Mouse (Mus musculus): ENCODE data around the gene Zdhhc1. TPM values are rescaled to one million over a fixed set of nuclear protein-coding genes. Genes with fewer than 3 reads are reported as not detected.

Zdhhc1 gene
- total RNA-seq, 2 experiments from 2014 or later, result 41.8 to 42.5 TPM

GRCm38 (mm10) chr8:105481013-105481412, 15.7 kb downstream of the Zdhhc1 start:
- no peak for DNase-seq (ENCODE audit: low spot score in 2 of 2)

GRCm38 (mm10) chr8:105477792-105478191, 18.9 kb downstream of the Zdhhc1 start:
- DNase-seq (ENCODE audit: low spot score in 2 of 2), result no peak

- DNase-seq (ENCODE audit: low spot score in 2 of 2), result peak in 1 of 2 experiments; percentile 55
Observed at GRCm38 (mm10) chr8:105476628-105477413, 19.9 kb downstream of the Zdhhc1 start.

GRCm38 (mm10) chr8:105476161-105476560, 20.5 kb downstream of the Zdhhc1 start:
- DNase-seq (ENCODE audit: low spot score in 2 of 2), result no peak

GRCm38 (mm10) chr8:105475742-105476141, 21.0 kb downstream of the Zdhhc1 start:
- DNase-seq (ENCODE audit: low spot score in 2 of 2), result no peak

- no peak for DNase-seq (ENCODE audit: low spot score in 2 of 2)
Observed at GRCm38 (mm10) chr8:105475254-105475653, 21.4 kb downstream of the Zdhhc1 start.

GRCm38 (mm10) chr8:105474680-105475079, 22.0 kb downstream of the Zdhhc1 start:
- DNase-seq (ENCODE audit: low spot score in 2 of 2), result no peak

- DNase-seq (ENCODE audit: low spot score in 2 of 2), result no peak
Observed at GRCm38 (mm10) chr8:105473816-105474606, 22.7 kb downstream of the Zdhhc1 start.

GRCm38 (mm10) chr8:105472983-105473382, 23.7 kb downstream of the Zdhhc1 start:
- no peak for DNase-seq (ENCODE audit: low spot score in 2 of 2)

GRCm38 (mm10) chr8:105472414-105472932, 24.2 kb downstream of the Zdhhc1 start:
- DNase-seq (ENCODE audit: low spot score in 2 of 2), result no peak

GRCm38 (mm10) chr8:105471314-105472015, 25.2 kb downstream of the Zdhhc1 start, which contains the start of gene Tppp3:
Tppp3 (minus strand) TSS chr8:105471526.
- peak; percentile 74 to 78 for DNase-seq (ENCODE audit: low spot score in 2 of 2)

GRCm38 (mm10) chr8:105470681-105471313, 25.9 kb downstream of the Zdhhc1 start:
- DNase-seq (ENCODE audit: low spot score in 2 of 2), result no peak

- DNase-seq (ENCODE audit: low spot score in 2 of 2), result no peak
Observed at GRCm38 (mm10) chr8:105470262-105470661, 26.4 kb downstream of the Zdhhc1 start.

- DNase-seq (ENCODE audit: low spot score in 2 of 2), result no peak
Observed at GRCm38 (mm10) chr8:105469816-105470215, 26.9 kb downstream of the Zdhhc1 start.

- DNase-seq (ENCODE audit: low spot score in 2 of 2), result peak; percentile 34 to 50
Observed at GRCm38 (mm10) chr8:105469041-105469695, 27.5 kb downstream of the Zdhhc1 start.

- no peak for DNase-seq (ENCODE audit: low spot score in 2 of 2)
Observed at GRCm38 (mm10) chr8:105468002-105468720, 28.5 kb downstream of the Zdhhc1 start.

GRCm38 (mm10) chr8:105467396-105467985, 29.2 kb downstream of the Zdhhc1 start:
- no peak for DNase-seq (ENCODE audit: low spot score in 2 of 2)

- DNase-seq (ENCODE audit: low spot score in 2 of 2), result peak; percentile 30 to 39
Observed at GRCm38 (mm10) chr8:105466700-105467291, 29.9 kb downstream of the Zdhhc1 start.

GRCm38 (mm10) chr8:105466246-105466645, 30.5 kb downstream of the Zdhhc1 start:
- no peak for DNase-seq (ENCODE audit: low spot score in 2 of 2)
